Mouse (Mus musculus): ENCODE measurements around the gene F830045P16Rik.

- no peak for TF ChIP-seq CTCF (conservative IDR thresholded peaks at IDR 0.05; ENCODE audit: low read length)
- TF ChIP-seq POU5F1 (IDR thresholded peaks at IDR 0.05; ENCODE audit: borderline replicate concordance, low read length): no peak
- no peak for TF ChIP-seq NANOG (IDR thresholded peaks at IDR 0.05; ENCODE audit: borderline replicate concordance, low read length)
These were observed 10.4 kb upstream of the F830045P16Rik start for GRCm38 (mm10) chr2:129546772-129547171.
